Mouse (Mus musculus) kidney, postnatal 0 days (tissue): ENCODE results near the gene Madd. TPM values are rescaled to one million over a fixed set of nuclear protein-coding genes. Genes with fewer than 3 reads are reported as not detected.
A peak's percentile ranks its signal among the peaks of the same experiment; 100 is the strongest.

ENCODE experiments used
- ATAC-seq: fragments of 200-750 bp; cut with Nextera tagmentation; replicated peaks from 2 replicates; pipeline ENCODE4 v1.8.0; 2017; ENCODE audit warnings: low read depth, moderate number of reproducible peaks, moderate TSS enrichment, moderate library complexity; ENCODE audit not compliant: low FRiP score
- DNase-seq: peaks from one replicate; pipeline ENCODE4 v3.0.0-alpha.2; 2016; ENCODE audit warnings: low spot score
- H3K27ac ChIP-seq: fragments of 300-500 bp; sonication (generic); 2 replicates; pipeline ENCODE4 v1.5.1; 2014; ENCODE audit warnings: mild to moderate bottlenecking
- H3K27me3 ChIP-seq: fragments of 300-500 bp; sonication (generic); 2 replicates; pipeline ENCODE4 v1.6.1; 2014; ENCODE audit warnings: low read length, mixed read lengths; ENCODE audit not compliant: insufficient read depth
- H3K36me3 ChIP-seq: fragments of 300-500 bp; sonication (generic); 2 replicates; pipeline ENCODE4 v1.6.1; 2014; ENCODE audit warnings: low read length, mixed read lengths; ENCODE audit not compliant: insufficient read depth
- H3K4me1 ChIP-seq: fragments of 300-500 bp; sonication (generic); replicated peaks from 2 replicates; pipeline ENCODE4 v1.6.1; 2014; ENCODE audit warnings: antibody characterized with exemption, low read length, mixed read lengths; ENCODE audit not compliant: insufficient read depth
- H3K4me2 ChIP-seq: fragments of 300-500 bp; sonication (generic); 2 replicates; pipeline ENCODE4 v1.6.1; 2014; ENCODE audit warnings: mild to moderate bottlenecking, low read length, moderate library complexity, mixed read lengths
- H3K4me3 ChIP-seq: fragments of 300-500 bp; sonication (generic); replicated peaks from 2 replicates; pipeline ENCODE4 v1.5.1; 2014; ENCODE audit warnings: low read depth, low read length
- H3K9ac ChIP-seq: fragments of 300-500 bp; sonication (generic); 2 replicates; pipeline ENCODE4 v1.6.1; 2014; ENCODE audit warnings: low read depth, low read length
- H3K9me3 ChIP-seq: fragments of 300-500 bp; sonication (generic); replicated peaks from 2 replicates; pipeline ENCODE4 v1.6.1; 2016; ENCODE audit warnings: low read length, inconsistent platforms, mixed read lengths
- CTCF ChIP-seq: IDR thresholded peaks from 2 replicates; pipeline ENCODE4 v1.5.1; 2016; ENCODE audit warnings: antibody characterized with exemption, low read depth, mild to moderate bottlenecking, moderate library complexity
- WGBS: fragments of 180-500 bp; shearing (Covaris S2); extraction: QIAGEN DNeasy Blood & Tissue Kit; methylation state at CpG from one replicate; pipeline ENCODE4 v1.1.7; 2014; 5-methylcytosine and 5-hydroxymethylcytosine counted together
- polyA plus RNA-seq: library from polyadenylated mRNA; unstranded; fragments of >200 nt; fragmentation: Nextera tagmentation; extraction: Ambion mirVana; gene quantifications from 2 replicates; pipeline ENCODE4 v1.2.1, GENCODE M21; 2015

The Madd gene
- polyA plus RNA-seq, 1 experiment from 2014 or later: 4.2 TPM

- TF ChIP-seq CTCF: no peak
These were observed 65.9 kb downstream of the Madd start, which contains the start of gene Mybpc3 for GRCm38 (mm10) chr2:91117585-91118275. TSS of gene Mybpc3 (plus strand) at chr2:91118144.

GRCm38 (mm10) chr2:91116842-91117241 lies 66.8 kb downstream of the Madd start:
- WGBS: 84% methylated on average over 5 of the region's 5 CpGs
- Histone ChIP-seq H3K9ac (no peak overlapping the region), H3K27ac (no peak overlapping the region), H3K4me2 (no peak overlapping the region), H3K36me3 (no peaks in the 10 kb centered on the region), H3K4me1 (peaks cover 7% of the 10 kb centered on the region), H3K27me3 (no peaks in the 10 kb centered on the region), H3K9me3 (no peaks in the 10 kb centered on the region), H3K4me3 (no peak overlapping the region)
- DNase-seq (no peak), ATAC-seq (no peak)
- TF ChIP-seq CTCF: no peak

More at GRCm38 (mm10) chr2:91117585-91118275, 65.9 kb downstream of the Madd start, which contains the start of gene Mybpc3:
- DNase-seq (no peak), ATAC-seq (no peak)
- Histone ChIP-seq H3K4me1 (peaks cover 7% of the 10 kb centered on the region), H3K36me3 (no peaks in the 10 kb centered on the region), H3K9me3 (no peaks in the 10 kb centered on the region), H3K27ac (no peak within 1 kb of the TSS), H3K4me3 (no peak within 1 kb of the TSS), H3K27me3 (no peaks in the 10 kb centered on the region), H3K9ac (no peak within 1 kb of the TSS), H3K4me2 (no peak within 1 kb of the TSS)
- 83% methylated on average over 11 of the region's 11 CpGs for WGBS

GRCm38 (mm10) chr2:91115578-91115970 lies 68.1 kb downstream of the Madd start:
- WGBS: 36% methylated on average over 12 of the region's 12 CpGs
- no peaks in the 10 kb centered on the region for H3K36me3 ChIP-seq
- ATAC-seq: no peak
- peak overlapping the region; percentile 93 for H3K4me2 ChIP-seq
- TF ChIP-seq CTCF: no peak
- H3K4me1 ChIP-seq: peaks cover 7% of the 10 kb centered on the region
- H3K9ac ChIP-seq: peak overlapping the region; percentile 65
- H3K4me3 ChIP-seq: peak overlapping the region; percentile 40
- no peak overlapping the region for H3K27ac ChIP-seq
- H3K9me3 ChIP-seq: no peaks in the 10 kb centered on the region
- no peak for DNase-seq
- no peaks in the 10 kb centered on the region for H3K27me3 ChIP-seq

- peak; percentile 78 for ATAC-seq
- Histone ChIP-seq H3K27me3 (no peaks in the 10 kb centered on the region), H3K36me3 (no peaks in the 10 kb centered on the region), H3K4me1 (peaks cover 7% of the 10 kb centered on the region), H3K27ac (no peak overlapping the region), H3K4me3 (peak overlapping the region; percentile 40), H3K9ac (peak overlapping the region; percentile 65), H3K4me2 (peak overlapping the region; percentile 93), H3K9me3 (no peaks in the 10 kb centered on the region)
- WGBS: 7% methylated on average over 42 of the region's 42 CpGs
- peak; percentile 97 for DNase-seq
- TF ChIP-seq CTCF: peak; percentile 100
These were observed 68.7 kb downstream of the Madd start for GRCm38 (mm10) chr2:91114781-91115577.

- H3K27ac ChIP-seq: no peak overlapping the region
- no peaks in the 10 kb centered on the region for H3K36me3 ChIP-seq
- H3K9ac ChIP-seq: no peak overlapping the region
- 76% methylated on average over 6 of the region's 6 CpGs for WGBS
- H3K4me2 ChIP-seq: no peak overlapping the region
- no peak for DNase-seq
- no peak for ATAC-seq
- H3K27me3 ChIP-seq: no peaks in the 10 kb centered on the region
- peaks cover 7% of the 10 kb centered on the region for H3K4me1 ChIP-seq
- no peak overlapping the region for H3K4me3 ChIP-seq
- H3K9me3 ChIP-seq: no peaks in the 10 kb centered on the region
- TF ChIP-seq CTCF: no peak
These were observed 69.8 kb downstream of the Madd start for GRCm38 (mm10) chr2:91113852-91114251.

- no peak overlapping the region for H3K4me2 ChIP-seq
- H3K4me3 ChIP-seq: no peak overlapping the region
- no peak overlapping the region for H3K9ac ChIP-seq
- DNase-seq: no peak
- H3K4me1 ChIP-seq: peaks cover 7% of the 10 kb centered on the region
- H3K27ac ChIP-seq: no peak overlapping the region
- no peaks in the 10 kb centered on the region for H3K27me3 ChIP-seq
- 69% methylated on average over 10 of the region's 10 CpGs for WGBS
- ATAC-seq: no peak
- H3K9me3 ChIP-seq: no peaks in the 10 kb centered on the region
- H3K36me3 ChIP-seq: no peaks in the 10 kb centered on the region
- no peak for TF ChIP-seq CTCF
These were observed 70.3 kb downstream of the Madd start for GRCm38 (mm10) chr2:91113334-91113733.
